9 mouse cellular contexts compared by ENCODE assay signal in the genomic region with DNA sequence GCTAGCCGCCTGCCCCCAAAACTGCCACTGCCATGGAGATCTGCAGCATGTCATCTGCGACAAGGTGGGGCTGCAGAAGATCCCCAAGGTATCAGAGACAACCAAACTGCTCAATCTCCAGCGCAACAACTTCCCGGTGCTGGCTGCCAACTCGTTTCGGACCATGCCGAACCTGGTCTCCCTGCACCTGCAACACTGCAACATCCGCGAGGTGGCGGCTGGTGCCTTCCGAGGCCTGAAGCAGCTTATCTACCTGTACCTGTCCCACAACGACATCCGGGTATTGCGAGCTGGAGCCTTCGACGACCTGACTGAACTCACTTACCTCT. TPM values are rescaled to one million over a fixed set of nuclear protein-coding genes. Genes with fewer than 3 reads are reported as not detected.
DNase-seq lines count a peak whose midpoint lies in the region; ATAC-seq and TF ChIP-seq lines count a peak whose summit lies in the region.
"Had no signal": no experiment of that assay in that cellular context is flagged by ENCODE, and none has a peak within 500 bp of the region (broad histone marks: within the 10 kb centered on the region; RNA-seq: fewer than 3 reads in every experiment).

No protein-coding gene starts in this region.

- H3K27ac ChIP-seq in heart, embryonic 13.5 days (replicated peaks) = no peak overlapping the region
- H3K27ac ChIP-seq in ES-E14 (ENCODE audit: insufficient read depth, low read depth, low read length, poor library complexity, severe bottlenecking) = no peak overlapping the region
- H3K27ac ChIP-seq in intestine, embryonic 14.5 days (ENCODE audit: low read depth) = no peak overlapping the region
- H3K27ac ChIP-seq in midbrain, embryonic 10.5 days (replicated peaks) = no peak overlapping the region

- WGBS in heart, embryonic 13.5 days = 14% methylated on average over 16 of the region's 16 CpGs
- 13% methylated on average over 16 of the region's 16 CpGs for WGBS in intestine, embryonic 14.5 days
- 9% methylated on average over 16 of the region's 16 CpGs for WGBS in midbrain, embryonic 10.5 days

- peaks cover 15% of the 10 kb centered on the region for H3K4me1 ChIP-seq in heart, embryonic 13.5 days
- H3K4me1 ChIP-seq in ES-E14 (ENCODE audit: control insufficient read depth in 2 of 2, insufficient read depth in 2 of 2, low read length in 2 of 2, poor library complexity in 1 of 2) = peaks cover 0 to 2% of the 10 kb centered on the region in 2 experiments; a peak in 1 of 4 replicates
- peaks cover 11% of the 10 kb centered on the region for H3K4me1 ChIP-seq in intestine, embryonic 14.5 days (replicated peaks; ENCODE audit: control insufficient read depth, insufficient read depth, low read length)
- H3K4me1 ChIP-seq in midbrain, embryonic 10.5 days = peaks cover 21% of the 10 kb centered on the region

- peaks cover 42% of the 10 kb centered on the region for H3K27me3 ChIP-seq in heart, embryonic 13.5 days (replicated peaks)
- H3K27me3 ChIP-seq in intestine, embryonic 14.5 days (replicated peaks; ENCODE audit: control insufficient read depth, insufficient read depth, low read length) = peaks cover 18% of the 10 kb centered on the region
- H3K27me3 ChIP-seq in midbrain, embryonic 10.5 days (ENCODE audit: low read depth, poor library complexity, severe bottlenecking) = peaks cover 51% of the 10 kb centered on the region
- H3K27me3 ChIP-seq: CH12.LX had no signal

- no peak for DNase-seq in heart, adult 8-10 months (ENCODE audit: low spot score)
- no peak for DNase-seq in ES-E14 (ENCODE audit: low read depth, low spot score)
- peak; percentile 78 for DNase-seq in intestine, embryonic 14.5 days (ENCODE audit: low spot score)
- no peak for DNase-seq in midbrain, embryonic 10.5 days (ENCODE audit: low spot score)
- no peak for DNase-seq in adrenal gland, adult 8-10 months
- no peak for DNase-seq in layer of hippocampus, postnatal 25 days (ENCODE audit: extremely low spot score in 1 of 2, low spot score in 1 of 2)
- no peak for DNase-seq in gastrocnemius, adult 18-20 months (ENCODE audit: low spot score)

- in situ Hi-C loops in ES-E14 (cut with MboI; ENCODE audit: low sequenced_read_pairs in 2 of 2, unreplicated experiment in 2 of 2) = no loop called here

- H3K9ac ChIP-seq in heart, embryonic 13.5 days = peak overlapping the region; percentile 75
- peak overlapping the region; percentile 51 for H3K9ac ChIP-seq in ES-E14 (ENCODE audit: insufficient read depth, low read depth, low read length, poor library complexity, severe bottlenecking)
- H3K9ac ChIP-seq in intestine, embryonic 14.5 days (ENCODE audit: low read length) = no peak overlapping the region

- ATAC-seq in heart, embryonic 13.5 days (ENCODE audit: extremely low read depth, insufficient number of reproducible peaks, low FRiP score, low TSS enrichment) = no peak
- ATAC-seq in intestine, embryonic 14.5 days (replicated peaks; ENCODE audit: low FRiP score, low TSS enrichment, low read depth) = no peak

- no peaks in the 10 kb centered on the region for H3K9me3 ChIP-seq in heart, embryonic 13.5 days
- no peaks in the 10 kb centered on the region for H3K9me3 ChIP-seq in ES-E14 (ENCODE audit: control insufficient read depth, insufficient read depth, low read depth, low read length)
- H3K9me3 ChIP-seq in intestine, embryonic 14.5 days (ENCODE audit: control insufficient read depth, low read length) = no peaks in the 10 kb centered on the region
- no peaks in the 10 kb centered on the region for H3K9me3 ChIP-seq in midbrain, embryonic 10.5 days (replicated peaks)

- peak overlapping the region; percentile 44 for H3K4me3 ChIP-seq in heart, embryonic 13.5 days
- peak overlapping the region; percentile 38 to 59 for H3K4me3 ChIP-seq in ES-E14 (ENCODE audit: insufficient read depth in 1 of 2, low read depth in 1 of 2, low read length in 2 of 2, poor library complexity in 1 of 2, severe bottlenecking in 1 of 2)
- H3K4me3 ChIP-seq in intestine, embryonic 14.5 days (ENCODE audit: low read depth, low read length) = peak overlapping the region; percentile 0; the same call in 1 of the 2 replicates
- H3K4me3 ChIP-seq in midbrain, embryonic 10.5 days = peak overlapping the region; percentile 42

- H3K36me3 ChIP-seq in heart, embryonic 13.5 days = peaks cover 9% of the 10 kb centered on the region; the same call in 1 of the 2 replicates
- H3K36me3 ChIP-seq in ES-E14 (ENCODE audit: control insufficient read depth, insufficient read depth, low read length, poor library complexity, severe bottlenecking) = peaks cover under 1% of the 10 kb centered on the region; the same call in 1 of the 2 replicates
- H3K36me3 ChIP-seq in intestine, embryonic 14.5 days (ENCODE audit: control insufficient read depth, insufficient read depth, low read length) = peaks cover 13% of the 10 kb centered on the region; the same call in 1 of the 2 replicates
- peaks cover 14% of the 10 kb centered on the region for H3K36me3 ChIP-seq in midbrain, embryonic 10.5 days

- H3K4me2 ChIP-seq in heart, embryonic 13.5 days = peak overlapping the region; percentile 73
- H3K4me2 ChIP-seq in intestine, embryonic 14.5 days (ENCODE audit: low read length) = peak overlapping the region; percentile 47

TF ChIP-seq in ES-E14, 5 proteins besides CTCF, POLR2A, EP300 and RAD21:
- TF ChIP-seq ZC3H11A (IDR thresholded peaks at IDR 0.05; ENCODE audit: borderline replicate concordance, low read depth, low read length) (no peak), HCFC1 (IDR thresholded peaks at IDR 0.05; ENCODE audit: borderline replicate concordance, insufficient read depth, low read length) (no peak), CHD2 (IDR thresholded peaks at IDR 0.05; ENCODE audit: low read depth, low read length) (no peak), ZNF384 (IDR thresholded peaks at IDR 0.05; ENCODE audit: low read depth, low read length) (no peak), MAFK (IDR thresholded peaks at IDR 0.05; ENCODE audit: insufficient read depth, low read depth, low read length) (no peak)

RNA-seq across cellular contexts. Expression of a gene that starts 0.3 kb away (rescaled TPM):
- 0.34 and 0.39 TPM in 2 replicates for polyA plus RNA-seq in heart, embryonic 13.5 days (2015; fragmentation: Nextera tagmentation; extraction: Ambion mirVana)
- 1 to 10 TPM in 2 of 4 experiments, under 1 TPM in 2; 0.43 to 2.4 (median 0.86) TPM for total RNA-seq in heart, adult 8-10 months (2022)
- 0.11 TPM in 1 of 2 replicates, not detected in the other for total RNA-seq in ES-E14 (2012; rRNA removed)
- polyA plus RNA-seq in intestine, embryonic 14.5 days (2014; fragmentation: Nextera tagmentation; extraction: Ambion mirVana) = 0.77 and 1.2 TPM in 2 replicates
- 0.12 and 0.39 TPM in 2 replicates for polyA plus RNA-seq in midbrain, embryonic 10.5 days (2016; fragmentation: Nextera tagmentation; extraction: Ambion mirVana)
- under 1 TPM in 1 of 4 experiments, not detected in 3; 0.21 TPM for total RNA-seq in adrenal gland, adult 8-10 months (2022)
- total RNA-seq in layer of hippocampus, postnatal 25 days (2021) = under 1 TPM; 0.62 to 0.70 TPM
- 10 to 100 TPM; 12.6 to 25.2 TPM for total RNA-seq in gastrocnemius, adult 18-20 months (2021)

RNA-seq across cellular contexts. Expression of a gene that starts 16.1 kb away (rescaled TPM):
- 4.8 and 5.3 TPM in 2 replicates for polyA plus RNA-seq in heart, embryonic 13.5 days (2015; fragmentation: Nextera tagmentation; extraction: Ambion mirVana)
- total RNA-seq in heart, adult 8-10 months (2022) = 10 to 100 TPM in 2 of 4 experiments, 1 to 10 TPM in 2; 8.3 to 11.5 (median 10.1) TPM
- 2.1 and 2.4 TPM in 2 replicates for total RNA-seq in ES-E14 (2012; rRNA removed)
- polyA plus RNA-seq in intestine, embryonic 14.5 days (2014; fragmentation: Nextera tagmentation; extraction: Ambion mirVana) = 2.9 and 3.8 TPM in 2 replicates
- 4.6 and 5.1 TPM in 2 replicates for polyA plus RNA-seq in midbrain, embryonic 10.5 days (2016; fragmentation: Nextera tagmentation; extraction: Ambion mirVana)
- 10 to 100 TPM; 15.3 to 35.4 (median 25.1) TPM for total RNA-seq in adrenal gland, adult 8-10 months (2022)
- 10 to 100 TPM; 10.3 to 10.8 TPM for total RNA-seq in layer of hippocampus, postnatal 25 days (2021)
- total RNA-seq in gastrocnemius, adult 18-20 months (2021) = 1 to 10 TPM; 2.7 to 3.4 TPM

RNA-seq across cellular contexts. Expression of a gene that starts 36.6 kb away (rescaled TPM):
- polyA plus RNA-seq in heart, embryonic 13.5 days (2015; fragmentation: Nextera tagmentation; extraction: Ambion mirVana) = 2.8 and 3.1 TPM in 2 replicates
- 10 to 100 TPM; 25.6 to 34.8 (median 30.1) TPM for total RNA-seq in heart, adult 8-10 months (2022)
- total RNA-seq in ES-E14 (2012; rRNA removed) = 5.9 and 7.4 TPM in 2 replicates
- polyA plus RNA-seq in intestine, embryonic 14.5 days (2014; fragmentation: Nextera tagmentation; extraction: Ambion mirVana) = 5.7 TPM in 2 replicates
- 3.0 and 3.5 TPM in 2 replicates for polyA plus RNA-seq in midbrain, embryonic 10.5 days (2016; fragmentation: Nextera tagmentation; extraction: Ambion mirVana)
- 100 to 1,000 TPM; 191 to 242 (median 213) TPM for total RNA-seq in adrenal gland, adult 8-10 months (2022)
- total RNA-seq in layer of hippocampus, postnatal 25 days (2021) = 10 to 100 TPM; 15.3 to 20.4 TPM
- total RNA-seq in gastrocnemius, adult 18-20 months (2021) = 1 to 10 TPM; 1.6 to 2.1 TPM

RNA-seq across cellular contexts. Expression of a gene that starts 43.6 kb away (rescaled TPM):
- polyA plus RNA-seq in heart, embryonic 13.5 days (2015; fragmentation: Nextera tagmentation; extraction: Ambion mirVana) = 5.6 and 6.8 TPM in 2 replicates
- total RNA-seq in heart, adult 8-10 months (2022) = 1 to 10 TPM in 3 of 4 experiments, under 1 TPM in 1; 0.75 to 2.3 (median 1.4) TPM
- total RNA-seq in ES-E14 (2012; rRNA removed) = 0.45 and 0.48 TPM in 2 replicates
- 1.8 and 2.5 TPM in 2 replicates for polyA plus RNA-seq in intestine, embryonic 14.5 days (2014; fragmentation: Nextera tagmentation; extraction: Ambion mirVana)
- 2.7 and 2.9 TPM in 2 replicates for polyA plus RNA-seq in midbrain, embryonic 10.5 days (2016; fragmentation: Nextera tagmentation; extraction: Ambion mirVana)
- 10 to 100 TPM; 10.3 to 17.9 (median 13.4) TPM for total RNA-seq in adrenal gland, adult 8-10 months (2022)
- 1 to 10 TPM; 3.0 to 3.9 TPM for total RNA-seq in layer of hippocampus, postnatal 25 days (2021)
- total RNA-seq in gastrocnemius, adult 18-20 months (2021) = not detected

Comparison
In these comparisons a context has a peak if more than half of its experiments do, and no peak if none do; other contexts are left out.
1. RNA of a gene that starts 0.3 kb away (total RNA-seq): 12.6 to 25.2 TPM in gastrocnemius, adult 18-20 months; 0.43 to 2.4 TPM in heart, adult 8-10 months, 0.62 to 0.70 TPM in layer of hippocampus, postnatal 25 days, 0.21 TPM in adrenal gland, adult 8-10 months and 0.11 TPM in ES-E14; every median in the first group is over 4 times any median in the second.
2. RNA of a gene that starts 36.6 kb away (total RNA-seq): 191 to 242 TPM in adrenal gland, adult 8-10 months; 25.6 to 34.8 TPM in heart, adult 8-10 months, 15.3 to 20.4 TPM in layer of hippocampus, postnatal 25 days, 5.9 to 7.4 TPM in ES-E14 and 1.6 to 2.1 TPM in gastrocnemius, adult 18-20 months; every median in the first group is over 4 times any median in the second.
3. Peak in every context shown above with its lines, with median percentiles within 50 percentile points of each other: H3K4me3 ChIP-seq.